Mouse (Mus musculus) CH12.LX (cell line): ENCODE data around the gene Plcb1. TPM values are rescaled to one million over a fixed set of nuclear protein-coding genes. Genes with fewer than 3 reads are reported as not detected.

Experiments
- DNase-seq: peaks from one replicate; pipeline ENCODE4 v3.0.0-alpha.2; 2013; ENCODE audit errors: extremely low read depth
- H3K27ac ChIP-seq: 2 replicates; pipeline ENCODE4 v1.5.1; 2012; ENCODE audit warnings: low read depth, mild to moderate bottlenecking, control low read depth, moderate library complexity; ENCODE audit not compliant: insufficient read depth
- H3K27me3 ChIP-seq: replicated peaks from 2 replicates; pipeline ENCODE3; 2012; ENCODE audit warnings: inconsistent platforms
- H3K36me3 ChIP-seq, 2 experiments: replicated peaks in 1 of 2; 2 replicates each; pipeline versions ENCODE3 to v1.6.1; 2012; ENCODE audit warnings: inconsistent platforms in 1 of 2, low read length in 1 of 2, mild to moderate bottlenecking in 1 of 2, mixed read lengths in 1 of 2, moderate library complexity in 1 of 2; ENCODE audit not compliant: control insufficient read depth in 1 of 2, insufficient read depth in 1 of 2
- H3K4me1 ChIP-seq, 2 experiments: 2 replicates each; pipeline ENCODE4 v1.6.1; 2012; ENCODE audit warnings: inconsistent platforms in 1 of 2, moderate library complexity in 1 of 2; ENCODE audit not compliant: insufficient read depth in 2 of 2, control insufficient read depth in 1 of 2
- H3K4me2 ChIP-seq: 2 replicates; pipeline ENCODE4 v1.6.1; 2012; ENCODE audit warnings: low read depth, mild to moderate bottlenecking, control low read depth; ENCODE audit not compliant: poor library complexity, insufficient read depth, severe bottlenecking
- H3K4me3 ChIP-seq, 3 experiments: fragments of 150-350 bp in 1 of 3; sonication (generic) in 1 of 3; replicated peaks in 1 of 3; 2 replicates each; pipeline versions ENCODE3 to v1.5.1; 2011 to 2012; ENCODE audit warnings: low read depth in 2 of 3, low read length in 2 of 3, mild to moderate bottlenecking in 2 of 3, moderate library complexity in 2 of 3, control low read depth in 1 of 3, improper control_type of control experiment in 1 of 3, inconsistent platforms in 1 of 3, mixed read lengths in 1 of 3; ENCODE audit not compliant: poor library complexity in 1 of 3
- H3K79me2 ChIP-seq: replicated peaks from 2 replicates; pipeline ENCODE4 v1.6.1; 2012; ENCODE audit warnings: mild to moderate bottlenecking, moderate library complexity; ENCODE audit not compliant: control insufficient read depth, poor library complexity, insufficient read depth, severe bottlenecking; ENCODE audit errors: extremely low read depth
- H3K9ac ChIP-seq: 2 replicates; pipeline ENCODE4 v1.6.1; 2012; ENCODE audit warnings: low read depth, mild to moderate bottlenecking, control low read depth, moderate library complexity; ENCODE audit not compliant: insufficient read depth
- H3K9me3 ChIP-seq: replicated peaks from 2 replicates; pipeline ENCODE3; 2012; ENCODE audit warnings: low read length, inconsistent platforms, mixed read lengths
- BHLHE40 ChIP-seq: IDR thresholded peaks from 2 replicates; pipeline ENCODE4 v1.6.1; 2011; ENCODE audit warnings: mild to moderate bottlenecking, low read depth, low read length, improper control_type of control experiment
- CHD2 ChIP-seq: IDR thresholded peaks from 2 replicates; pipeline ENCODE4 v1.6.1; 2011; ENCODE audit warnings: low read length, improper control_type of control experiment
- EP300 ChIP-seq: IDR thresholded peaks from 2 replicates; pipeline ENCODE4 v1.6.1; 2011; ENCODE audit warnings: low read length, improper control_type of control experiment
- ETS1 ChIP-seq: conservative IDR thresholded peaks from 2 replicates; pipeline ENCODE4 v1.6.1; 2012; ENCODE audit warnings: low read depth, mild to moderate bottlenecking, inconsistent platforms, low read length, improper control_type of control experiment, moderate library complexity
- GABPA ChIP-seq: IDR thresholded peaks from 2 replicates; pipeline ENCODE4 v1.6.1; 2012; ENCODE audit warnings: low read depth, low read length, improper control_type of control experiment, inconsistent platforms; ENCODE audit not compliant: insufficient replicate concordance
- IRF4 ChIP-seq: IDR thresholded peaks from 2 replicates; pipeline ENCODE4 v1.6.1; 2014; ENCODE audit warnings: low read depth, mild to moderate bottlenecking, inconsistent platforms, low read length, improper control_type of control experiment
- JUND ChIP-seq: conservative IDR thresholded peaks from 2 replicates; pipeline ENCODE4 v1.6.1; 2011; ENCODE audit warnings: low read depth, low read length, improper control_type of control experiment
- MAFK ChIP-seq: IDR thresholded peaks from 2 replicates; pipeline ENCODE4 v1.6.1; 2011; ENCODE audit warnings: low read length, improper control_type of control experiment; ENCODE audit not compliant: insufficient replicate concordance
- MXI1 ChIP-seq: IDR thresholded peaks from 2 replicates; pipeline ENCODE4 v1.6.1; 2011; ENCODE audit warnings: mild to moderate bottlenecking, low read depth, low read length, improper control_type of control experiment
- MYC ChIP-seq: IDR thresholded peaks from 2 replicates; pipeline ENCODE4 v1.6.1; 2011; ENCODE audit warnings: low read depth, mild to moderate bottlenecking, improper control_type of control experiment, low read length
- NELFE ChIP-seq: IDR thresholded peaks from 2 replicates; pipeline ENCODE4 v1.6.1; 2011; ENCODE audit warnings: low read depth, low read length, improper control_type of control experiment
- NRF1 ChIP-seq: IDR thresholded peaks from 2 replicates; pipeline ENCODE4 v1.6.1; 2014; ENCODE audit warnings: low read depth, mild to moderate bottlenecking, inconsistent platforms, low read length, improper control_type of control experiment, moderate library complexity
- RAD21 ChIP-seq: IDR thresholded peaks from 2 replicates; pipeline ENCODE4 v1.6.1; 2011; ENCODE audit warnings: low read depth, mild to moderate bottlenecking, low read length, improper control_type of control experiment, moderate library complexity
- SIN3A ChIP-seq: IDR thresholded peaks from 2 replicates; pipeline ENCODE4 v1.6.1; 2012; ENCODE audit warnings: low read length, improper control_type of control experiment, inconsistent platforms
- TBP ChIP-seq: conservative IDR thresholded peaks from 2 replicates; pipeline ENCODE4 v1.6.1; 2011; ENCODE audit warnings: low read depth, low read length, improper control_type of control experiment
- TCF12 ChIP-seq: IDR thresholded peaks from 2 replicates; pipeline ENCODE4 v1.6.1; 2014; ENCODE audit warnings: low read depth, mild to moderate bottlenecking, inconsistent platforms, low read length, improper control_type of control experiment
- UBTF ChIP-seq: IDR thresholded peaks from 2 replicates; pipeline ENCODE4 v1.6.1; 2012; ENCODE audit warnings: low read depth, mild to moderate bottlenecking, inconsistent platforms, low read length, improper control_type of control experiment, moderate library complexity
- USF2 ChIP-seq: conservative IDR thresholded peaks from 2 replicates; pipeline ENCODE4 v1.6.1; 2011; ENCODE audit warnings: low read depth, low read length, improper control_type of control experiment
- ZKSCAN1 ChIP-seq: IDR thresholded peaks from 2 replicates; pipeline ENCODE4 v1.6.1; 2012; ENCODE audit warnings: low read depth, inconsistent platforms, low read length, improper control_type of control experiment, borderline replicate concordance
- ZMIZ1 ChIP-seq: IDR thresholded peaks from 2 replicates; pipeline ENCODE4 v1.6.1; 2012; ENCODE audit warnings: low read depth, mild to moderate bottlenecking, inconsistent platforms, low read length, improper control_type of control experiment
- ZNF384 ChIP-seq: IDR thresholded peaks from 2 replicates; pipeline ENCODE4 v1.6.1; 2012; ENCODE audit warnings: low read depth, low read length, improper control_type of control experiment, inconsistent platforms
- dilution Hi-C: fragments of 300-500 bp; cut with MboI; formaldehyde crosslinking; loops from 2 replicates; pipeline ENCODE4 v1.14.3; 2020; ENCODE audit warnings: low sequenced_read_pairs; ENCODE audit not compliant: extremely low pct_unique_long_range_greater_than_20kb, extremely low pct_ligation_motif_present
- in situ Hi-C: fragments of 300-500 bp; cut with MboI; formaldehyde crosslinking; loops from 3 replicates; pipeline ENCODE4 v1.14.3; 2019; ENCODE audit warnings: low sequenced_read_pairs, low pct_ligation_motif_present, low pct_unique_long_range_greater_than_20kb, mixed read lengths
- polyA plus RNA-seq: library from polyadenylated mRNA; unstranded; fragments of >175 nt; gene quantifications from 2 replicates; pipeline ENCODE4 v1.2.1, GENCODE M21; 2012; ENCODE audit warnings: low read depth; ENCODE audit not compliant: insufficient read length
- total RNA-seq, 2 experiments: library from RNA; depleted of rRNA; stranded (reverse); fragments of 300-350 nt in 1 of 2; fragments of >200 nt in 1 of 2; gene quantifications; 2 replicates each; pipeline ENCODE4 v1.2.3; 2012 to 2014

Plcb1 gene
- total and polyA plus RNA-seq, 3 experiments: not detected

GRCm38 (mm10) chr2:134896196-134896595 is 110.3 kb downstream of the Plcb1 start:
- H3K36me3 ChIP-seq: no peaks in the 10 kb centered on the region
- dilution Hi-C loops (no loop called here), in situ Hi-C loops (no loop called here)
- no peak overlapping the region for H3K4me3 ChIP-seq
- no peak for DNase-seq
- no peaks in the 10 kb centered on the region for H3K4me1 ChIP-seq
- H3K27ac ChIP-seq: no peak overlapping the region
- H3K9ac ChIP-seq: no peak overlapping the region
- peaks cover 49% of the 10 kb centered on the region for H3K9me3 ChIP-seq
- no peak overlapping the region for H3K4me2 ChIP-seq
- no peaks in the 10 kb centered on the region for H3K27me3 ChIP-seq
- TF ChIP-seq RAD21 (no peak), BHLHE40 (no peak), EP300 (no peak), TCF12 (no peak), NELFE (no peak), ZMIZ1 (no peak), MXI1 (no peak), MYC (no peak), UBTF (no peak), MAFK (no peak), NRF1 (no peak)
- no peaks in the 10 kb centered on the region for H3K79me2 ChIP-seq

GRCm38 (mm10) chr2:134897083-134897482 is 111.2 kb downstream of the Plcb1 start:
- no peaks in the 10 kb centered on the region for H3K4me1 ChIP-seq
- in situ Hi-C loops (no loop called here), dilution Hi-C loops (no loop called here)
- no peaks in the 10 kb centered on the region for H3K79me2 ChIP-seq
- no peak overlapping the region for H3K4me3 ChIP-seq
- peaks cover 57% of the 10 kb centered on the region for H3K9me3 ChIP-seq
- H3K36me3 ChIP-seq: no peaks in the 10 kb centered on the region
- no peaks in the 10 kb centered on the region for H3K27me3 ChIP-seq
- TF ChIP-seq SIN3A (no peak), MAFK (no peak), ETS1 (no peak), IRF4 (no peak), USF2 (no peak), GABPA (no peak), UBTF (no peak), CHD2 (no peak), TBP (no peak), ZNF384 (no peak), JUND (no peak), ZKSCAN1 (no peak)
- TF ChIP-seq, all 38 proteins: peak for 0
- Histone ChIP-seq H3K27ac (no peak overlapping the region), H3K4me2 (no peak overlapping the region), H3K9ac (no peak overlapping the region)
- no peak for DNase-seq
